Mouse (Mus musculus) bone marrow macrophage, adult 2 months (primary cell): ENCODE measurements around the gene Camk2g.

Experiments
- CTCF ChIP-seq: IDR thresholded peaks from 2 replicates; pipeline ENCODE4 v1.5.1; 2012; ENCODE audit warnings: low read depth, mild to moderate bottlenecking, low read length, moderate library complexity
- POLR2A ChIP-seq: IDR thresholded peaks from 2 replicates; pipeline ENCODE4 v1.6.1; 2012; ENCODE audit warnings: mild to moderate bottlenecking, low read depth, low read length, borderline replicate concordance

- TF ChIP-seq CTCF (no peak), POLR2A (no peak)
Measured at GRCm38 (mm10) chr14:20796170-20796569, 2.3 kb upstream of the Camk2g start.
